Mouse (Mus musculus) cortical plate, adult 2 months (tissue): ENCODE measurements around the gene Stim1. TPM values are rescaled to one million over a fixed set of nuclear protein-coding genes. Genes with fewer than 3 reads are reported as not detected.

Source experiments
- H3K27ac ChIP-seq: fragments of 200-500 bp; 2 replicates; pipeline ENCODE4 v1.5.1; 2012; ENCODE audit warnings: low read length, control low read depth, inconsistent platforms; ENCODE audit not compliant: insufficient read depth
- H3K4me1 ChIP-seq: fragments of 200-500 bp; 2 replicates; pipeline ENCODE4 v1.6.1; 2011; ENCODE audit warnings: low read length; ENCODE audit not compliant: control insufficient read depth, insufficient read depth
- H3K4me3 ChIP-seq: fragments of 200-500 bp; 2 replicates; pipeline ENCODE4 v1.5.1; 2011; ENCODE audit warnings: mild to moderate bottlenecking, low read length, control low read depth; ENCODE audit not compliant: insufficient read depth
- CTCF ChIP-seq: fragments of 200-500 bp; IDR thresholded peaks from 2 replicates; pipeline ENCODE4 v1.5.1; 2011; ENCODE audit warnings: mild to moderate bottlenecking, control low read depth, low read length; ENCODE audit not compliant: insufficient read depth; ENCODE audit errors: extremely low read depth
- POLR2A ChIP-seq: fragments of 200-500 bp; IDR thresholded peaks from 2 replicates; pipeline ENCODE4 v1.6.1; 2011; ENCODE audit warnings: mild to moderate bottlenecking, low read length, control low read depth; ENCODE audit not compliant: insufficient read depth; ENCODE audit errors: extremely low read depth
- polyA plus RNA-seq: library from polyadenylated mRNA; depleted of rRNA; stranded (reverse); fragments of >200 nt; gene quantifications from 2 replicates; pipeline ENCODE4 v1.2.3, GENCODE M21; 2012

Gene Stim1
- polyA plus RNA-seq, 1 experiment: 75.4 TPM

DNA sequence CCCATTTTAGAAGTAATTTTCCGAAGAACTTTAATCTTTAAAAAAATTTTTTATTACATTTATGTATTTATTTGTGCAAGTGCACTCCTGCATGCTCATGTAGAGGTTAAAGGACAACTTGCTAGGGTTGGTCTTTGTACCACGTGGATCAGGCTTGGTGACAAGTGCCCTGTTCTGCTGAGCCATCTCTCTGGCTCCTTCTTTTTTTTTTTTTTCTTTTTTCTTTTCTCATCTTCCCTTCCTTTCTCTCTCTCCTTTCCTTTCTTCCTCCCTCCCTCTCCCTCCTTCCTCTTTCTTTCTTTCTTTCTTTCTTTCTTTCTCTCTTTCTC is 45.9 kb downstream of the Stim1 start:
- Histone ChIP-seq H3K27ac (no peak overlapping the region), H3K4me1 (no peaks in the 10 kb centered on the region), H3K4me3 (no peak overlapping the region)
- TF ChIP-seq CTCF: no peak
- no peak for TF ChIP-seq POLR2A

DNA sequence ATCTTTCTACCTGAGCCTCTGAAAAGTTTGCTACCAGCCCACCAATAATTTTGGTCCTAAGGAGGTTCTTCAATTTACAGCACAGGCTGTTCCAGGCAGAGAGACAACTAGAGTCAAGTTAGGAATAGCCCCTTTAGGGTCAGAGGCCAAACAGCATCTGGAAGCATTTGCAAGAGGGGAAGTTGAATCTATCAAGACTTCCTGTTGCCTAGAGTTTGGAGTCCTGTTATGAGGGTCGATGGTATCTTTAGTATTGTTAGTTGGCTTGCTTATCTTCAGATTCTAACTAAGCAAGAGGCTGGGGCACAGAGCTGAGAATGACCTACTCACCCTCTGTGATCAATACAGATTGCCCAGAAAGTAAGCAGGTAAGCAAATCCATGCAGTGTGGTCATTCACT is 46.5 kb downstream of the Stim1 start:
- Histone ChIP-seq H3K27ac (no peak overlapping the region), H3K4me3 (no peak overlapping the region), H3K4me1 (no peaks in the 10 kb centered on the region)
- TF ChIP-seq CTCF (no peak), POLR2A (no peak)

DNA sequence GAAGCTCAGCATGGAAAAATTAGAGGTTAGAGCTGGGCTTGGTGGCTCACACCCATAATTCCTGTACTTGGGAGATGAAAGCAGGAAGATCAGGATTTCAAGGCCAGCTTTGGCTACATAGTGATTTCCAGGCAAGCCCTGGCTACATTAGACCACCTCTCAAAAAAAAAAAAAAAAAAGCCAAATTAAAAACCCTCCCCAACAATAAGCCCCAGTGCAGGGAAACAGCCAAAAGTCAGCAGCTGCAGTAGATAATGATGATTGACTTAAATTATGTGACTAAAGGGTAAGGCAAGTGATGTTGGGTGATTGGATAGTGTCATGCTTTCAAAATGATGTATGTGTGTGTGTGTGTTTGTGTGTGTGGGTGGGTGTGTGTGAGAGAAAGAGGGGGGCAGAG is 47.3 kb downstream of the Stim1 start:
- Histone ChIP-seq H3K4me1 (no peaks in the 10 kb centered on the region), H3K4me3 (no peak overlapping the region), H3K27ac (no peak overlapping the region)
- TF ChIP-seq CTCF (no peak), POLR2A (no peak)

DNA sequence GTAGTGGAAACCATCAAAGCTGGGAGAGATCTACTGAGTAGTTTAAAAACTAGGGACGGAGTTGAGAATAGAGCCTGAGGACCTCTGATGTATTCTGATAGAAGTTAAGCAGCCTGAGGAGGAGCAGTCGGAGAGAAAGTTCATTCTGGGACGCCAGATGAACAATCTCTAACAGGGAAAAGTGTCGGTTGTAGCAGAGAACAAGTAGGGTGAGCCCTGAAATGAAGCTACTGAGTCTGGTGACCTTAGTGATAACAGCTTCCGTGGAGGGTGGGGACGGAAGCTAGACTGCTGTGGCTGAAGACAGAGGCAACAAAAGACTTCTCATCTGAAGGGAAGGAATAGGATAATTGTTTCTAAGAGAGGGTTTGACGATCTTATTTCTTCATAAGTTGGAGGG is 47.8 kb downstream of the Stim1 start:
- TF ChIP-seq POLR2A (no peak), CTCF (no peak)
- Histone ChIP-seq H3K27ac (no peak overlapping the region), H3K4me3 (no peak overlapping the region), H3K4me1 (no peaks in the 10 kb centered on the region)

DNA sequence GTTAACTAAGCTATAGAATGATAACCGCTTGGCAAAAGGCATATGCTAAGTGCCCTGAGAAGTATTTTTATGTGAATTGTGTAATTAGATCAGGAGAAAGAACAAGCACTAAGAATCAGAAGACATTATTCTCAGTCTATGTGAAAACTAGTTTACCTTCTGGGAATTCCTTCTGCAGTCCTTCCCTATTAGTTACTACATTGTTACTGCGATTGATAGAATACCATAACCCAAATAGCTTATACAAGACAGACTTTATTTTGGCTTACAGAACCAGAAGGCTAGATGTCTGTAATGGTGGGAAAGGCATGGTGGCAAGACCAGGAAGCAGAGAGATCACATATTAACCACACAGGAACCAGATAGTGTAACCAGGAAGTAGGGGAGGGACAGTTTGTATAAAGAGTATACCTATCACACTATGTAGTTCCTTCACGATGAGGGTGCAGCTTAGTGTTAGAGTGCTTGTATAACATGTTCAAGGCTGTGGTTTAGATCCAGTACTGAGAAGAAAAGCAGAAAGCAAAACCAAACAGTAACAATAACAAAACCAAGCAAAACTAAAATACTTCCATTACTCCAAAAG is 50.1 kb downstream of the Stim1 start:
- H3K27ac ChIP-seq: no peak overlapping the region
- no peak for TF ChIP-seq CTCF
- H3K4me3 ChIP-seq: no peak overlapping the region
- no peaks in the 10 kb centered on the region for H3K4me1 ChIP-seq

DNA sequence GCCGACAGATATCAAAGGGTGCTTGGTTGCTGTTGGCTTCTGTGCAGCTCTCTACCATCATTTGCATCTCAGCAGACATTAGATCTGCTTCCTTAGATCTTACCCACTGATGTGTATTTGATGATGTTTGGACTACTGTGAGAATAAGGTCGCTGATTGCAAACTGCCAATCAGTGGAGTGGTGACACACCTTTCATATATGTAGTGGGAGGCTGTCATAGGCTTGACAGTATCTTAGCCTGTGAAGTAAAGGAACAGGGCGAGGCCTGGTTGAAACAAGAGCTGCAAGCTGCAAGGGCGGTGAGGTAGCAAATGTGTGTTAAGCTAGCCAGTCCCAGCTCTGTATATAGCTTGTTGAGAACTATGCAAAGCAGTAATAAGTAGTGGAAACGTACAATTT is 54.5 kb downstream of the Stim1 start:
- H3K4me1 ChIP-seq: no peaks in the 10 kb centered on the region
- H3K4me3 ChIP-seq: no peak overlapping the region
- TF ChIP-seq CTCF (no peak), POLR2A (no peak)
- no peak overlapping the region for H3K27ac ChIP-seq

DNA sequence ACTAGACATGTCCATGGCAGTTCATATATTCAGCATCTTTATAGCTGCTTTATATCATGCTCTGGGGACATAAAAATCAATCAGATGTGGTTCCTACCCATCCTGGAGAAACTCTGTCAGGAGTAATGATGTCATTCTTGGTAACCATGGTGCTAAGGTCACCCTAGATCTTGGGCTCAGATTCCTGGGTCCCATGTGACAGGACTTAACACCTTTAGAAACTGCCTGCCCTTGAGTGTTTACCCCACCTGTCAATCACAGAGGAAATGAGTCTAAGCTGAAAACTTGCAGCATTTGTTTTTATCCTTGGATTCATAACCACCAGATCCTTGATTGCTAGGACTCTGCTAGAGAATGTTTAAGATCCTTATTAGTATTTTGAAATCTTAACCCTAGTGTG is 58.7 kb downstream of the Stim1 start:
- H3K4me1 ChIP-seq: no peaks in the 10 kb centered on the region; the same call in 1 of the 2 replicates
- TF ChIP-seq POLR2A (no peak), CTCF (no peak)
- no peak overlapping the region for H3K27ac ChIP-seq
- H3K4me3 ChIP-seq: no peak overlapping the region

DNA sequence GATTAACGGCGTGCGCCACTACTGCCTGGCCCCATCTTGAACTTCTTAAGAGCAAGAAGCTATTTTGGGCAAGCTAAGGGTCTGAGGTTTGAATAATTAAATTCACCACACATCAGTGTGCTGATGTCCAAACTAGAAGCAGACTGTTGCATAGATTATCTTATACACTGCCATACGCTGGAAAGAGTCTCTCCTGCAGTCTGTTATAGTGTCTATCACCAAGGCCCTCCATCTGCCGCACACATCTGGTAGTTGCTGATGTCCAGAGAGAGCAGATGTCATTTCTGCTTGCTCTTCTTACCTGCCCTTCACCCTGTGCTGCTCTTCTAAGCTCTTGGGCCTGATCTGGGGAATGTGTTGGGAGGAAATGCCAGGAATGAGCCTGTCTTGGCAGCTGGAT is 62.7 kb downstream of the Stim1 start:
- Histone ChIP-seq H3K4me3 (no peak overlapping the region), H3K27ac (no peak overlapping the region), H3K4me1 (peaks cover 2% of the 10 kb centered on the region; the same call in 1 of the 2 replicates)
- no peak for TF ChIP-seq POLR2A
- TF ChIP-seq CTCF: no peak

DNA sequence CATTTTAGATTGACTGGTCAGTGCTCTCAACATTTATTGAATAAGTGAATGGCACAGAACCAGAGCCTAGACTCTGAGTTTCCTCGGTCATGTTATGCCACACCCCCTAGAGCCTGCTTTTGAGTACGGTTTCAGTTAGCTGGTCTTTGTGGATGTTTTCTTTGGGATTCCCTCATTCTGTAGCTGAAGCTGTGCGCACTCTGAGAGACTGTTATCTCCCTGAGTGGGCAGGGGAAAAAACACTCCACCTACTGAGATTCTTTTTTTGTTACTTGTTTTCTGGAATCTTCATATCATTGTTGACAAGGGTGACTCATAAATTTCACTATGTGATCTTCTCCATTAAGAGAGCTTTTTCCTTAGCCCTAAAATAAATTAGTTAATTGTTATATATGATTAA is 63.9 kb downstream of the Stim1 start:
- no peak for TF ChIP-seq POLR2A
- no peak for TF ChIP-seq CTCF
- Histone ChIP-seq H3K4me3 (no peak overlapping the region), H3K27ac (no peak overlapping the region), H3K4me1 (peaks cover 2% of the 10 kb centered on the region; the same call in 1 of the 2 replicates)

DNA sequence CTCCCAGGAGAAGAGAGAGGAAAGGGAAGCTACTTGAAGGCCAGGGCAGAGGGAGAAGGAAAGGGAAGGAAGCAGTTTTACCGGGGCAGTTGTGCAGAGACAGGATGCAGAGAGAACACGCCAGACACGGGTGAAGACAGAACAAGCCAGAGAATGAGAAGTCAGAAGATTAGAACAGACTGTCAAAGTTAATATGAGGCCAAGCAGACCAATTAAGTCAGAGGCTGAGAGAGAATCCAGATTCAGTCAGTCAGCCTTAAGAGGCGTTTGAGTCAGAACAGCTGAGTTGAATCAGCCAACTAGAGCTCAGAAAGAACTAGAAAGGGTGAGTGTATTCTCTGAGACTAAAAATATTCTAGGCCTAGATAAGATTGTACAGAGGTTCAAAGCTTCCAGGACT is 66.1 kb downstream of the Stim1 start:
- no peak for TF ChIP-seq CTCF
- TF ChIP-seq POLR2A: no peak
- no peak overlapping the region for H3K4me3 ChIP-seq
- peaks cover 2% of the 10 kb centered on the region; the same call in 1 of the 2 replicates for H3K4me1 ChIP-seq
- no peak overlapping the region for H3K27ac ChIP-seq

DNA sequence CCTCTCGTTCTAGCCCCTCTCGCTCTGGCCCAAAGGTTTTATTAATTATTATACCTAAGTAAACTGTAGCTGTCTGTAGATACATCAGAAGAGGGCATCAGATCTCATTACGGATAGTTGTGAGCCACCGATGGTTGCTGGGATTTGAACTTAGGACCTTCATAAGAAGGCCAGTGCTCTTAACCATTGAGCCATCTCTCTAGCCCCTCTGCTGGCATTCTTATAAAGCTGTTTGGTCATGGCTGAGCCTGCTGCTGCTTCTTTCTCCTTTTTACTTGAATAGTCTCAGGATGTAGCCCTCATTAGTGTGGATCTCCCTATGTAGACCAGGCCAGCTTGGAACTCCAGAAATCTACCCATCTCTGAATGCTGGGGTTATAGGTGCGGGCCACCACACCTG is 69.7 kb downstream of the Stim1 start:
- no peak for TF ChIP-seq CTCF
- no peak for TF ChIP-seq POLR2A
- Histone ChIP-seq H3K4me3 (no peak overlapping the region), H3K4me1 (no peaks in the 10 kb centered on the region), H3K27ac (no peak overlapping the region)
